Mouse (Mus musculus) adrenal gland, adult 8-10 months (tissue): ENCODE measurements around the gene Ppp1r16b. TPM values are rescaled to one million over a fixed set of nuclear protein-coding genes. Genes with fewer than 3 reads are reported as not detected.

Experiments
- DNase-seq: peaks from one replicate; pipeline ENCODE4 v3.0.0; 2022
- total RNA-seq, 4 experiments: library from RNA; stranded (reverse); gene quantifications; 2 replicates each; pipeline ENCODE4 v1.2.4; 2022

Gene Ppp1r16b
- total RNA-seq, 4 experiments from 2014 or later, result 9.9 to 13.8 (median 11.1) TPM

DNA sequence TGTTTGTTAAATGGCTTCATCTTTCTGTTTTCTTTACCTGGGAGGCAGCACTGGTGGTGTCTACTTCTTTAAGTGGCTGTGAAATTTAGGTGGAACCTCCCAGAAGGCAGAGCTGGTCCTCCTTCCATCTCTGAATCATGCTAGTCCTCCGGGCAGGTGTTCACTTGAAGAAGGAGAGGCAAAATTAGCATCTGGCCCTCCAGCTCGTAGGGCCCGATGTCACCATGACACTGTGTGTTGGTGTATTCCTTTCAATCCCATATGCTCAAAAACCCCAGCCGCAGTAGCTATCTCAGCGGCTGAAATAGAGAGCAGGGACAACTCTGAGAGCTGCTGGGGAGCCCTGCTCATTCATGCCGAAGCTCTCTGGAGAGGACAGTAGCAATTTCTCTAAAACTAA is 27.0 kb downstream of the Ppp1r16b start:
- DNase-seq, result no peak

DNA sequence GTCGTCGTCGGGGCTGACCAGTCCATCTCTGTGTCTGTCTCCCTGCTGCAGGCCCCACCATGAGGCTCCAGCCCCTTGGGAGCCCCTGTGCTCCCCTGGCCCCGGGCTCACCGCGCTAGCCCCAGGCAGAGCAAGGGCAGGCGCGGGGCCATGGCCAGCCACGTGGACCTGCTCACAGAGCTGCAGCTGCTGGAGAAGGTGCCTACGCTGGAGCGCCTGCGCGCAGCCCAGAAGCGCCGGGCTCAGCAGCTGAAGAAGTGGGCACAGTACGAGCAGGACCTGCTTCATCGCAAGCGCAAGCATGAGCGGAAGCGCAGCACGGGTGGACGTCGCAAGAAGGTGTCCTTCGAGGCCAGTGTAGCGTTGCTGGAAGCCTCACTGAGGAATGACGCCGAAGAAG is 30.6 kb downstream of the Ppp1r16b start:
- no peak for DNase-seq

DNA sequence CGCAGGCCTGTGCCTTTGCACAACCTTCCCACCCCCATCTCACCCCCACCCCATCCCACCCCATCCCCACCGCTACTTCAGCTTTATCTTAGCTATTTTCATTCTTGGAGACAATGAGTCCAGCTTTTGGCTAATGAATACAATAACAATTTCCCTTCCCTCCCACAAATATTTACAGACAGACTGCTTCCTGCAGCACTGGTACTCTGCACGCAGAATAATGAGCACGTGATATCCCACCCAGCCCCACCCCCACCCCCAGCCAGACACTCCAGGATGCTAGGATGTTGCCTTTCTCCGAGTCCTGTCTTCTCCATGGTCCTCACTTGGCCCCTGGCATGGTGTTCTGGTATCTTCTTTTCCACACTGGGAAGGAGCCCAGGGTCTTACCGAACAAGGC is 31.3 kb downstream of the Ppp1r16b start:
- no peak for DNase-seq

DNA sequence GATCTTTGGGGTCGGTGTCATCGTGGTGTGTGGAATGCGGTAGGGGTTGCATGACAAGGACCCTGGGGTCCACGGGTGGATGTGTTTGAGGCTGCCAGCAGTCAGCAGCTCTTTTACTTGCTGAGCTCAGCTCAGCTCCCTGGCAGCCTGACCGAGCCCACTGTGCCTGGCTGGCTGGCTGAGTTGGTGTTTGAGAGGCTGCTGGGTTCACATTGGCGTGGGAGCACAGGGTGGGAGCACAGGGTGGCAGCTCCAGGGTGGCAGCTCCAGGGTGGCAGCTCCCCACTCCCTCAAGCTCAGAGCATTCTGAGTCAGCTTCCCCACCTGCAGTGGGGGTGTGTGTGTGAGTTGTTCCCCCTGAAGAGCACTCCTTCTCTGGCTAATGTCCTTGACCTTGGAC is 34.7 kb downstream of the Ppp1r16b start:
- DNase-seq, result no peak

DNA sequence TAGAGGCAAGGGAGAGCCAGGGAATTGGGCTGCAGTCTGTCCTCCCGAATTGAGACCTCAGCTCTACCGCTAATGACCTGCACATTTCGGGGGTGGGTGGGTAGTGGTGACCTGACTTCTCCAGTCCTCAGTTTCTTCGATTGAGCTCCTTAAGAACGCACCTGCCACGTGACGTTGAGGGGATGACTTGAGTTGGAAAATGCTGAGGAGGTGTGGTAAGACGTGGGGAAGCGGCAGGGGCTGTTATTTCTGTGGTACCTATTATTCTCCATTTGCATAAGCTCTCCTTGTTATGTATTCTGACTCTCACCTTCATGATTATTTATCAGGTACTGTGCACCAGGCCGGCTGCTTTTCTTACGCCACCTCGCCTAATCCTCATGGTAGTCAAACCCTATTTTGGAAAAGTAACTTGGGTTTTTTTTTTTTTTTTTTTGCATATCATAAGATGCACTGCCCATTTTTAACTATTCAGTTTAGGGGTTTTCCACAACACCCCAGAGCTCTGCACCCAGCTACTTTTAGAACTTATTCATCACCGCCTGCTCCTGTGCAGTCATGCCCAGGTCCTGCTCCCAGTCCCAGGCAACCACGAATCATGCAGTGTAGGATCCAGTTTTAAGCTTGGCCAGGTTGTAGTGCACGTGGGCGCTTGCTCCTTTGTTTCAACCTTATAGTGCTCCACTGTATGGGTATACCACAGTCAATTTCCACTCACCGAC is 35.5 kb downstream of the Ppp1r16b start:
- no peak for DNase-seq

DNA sequence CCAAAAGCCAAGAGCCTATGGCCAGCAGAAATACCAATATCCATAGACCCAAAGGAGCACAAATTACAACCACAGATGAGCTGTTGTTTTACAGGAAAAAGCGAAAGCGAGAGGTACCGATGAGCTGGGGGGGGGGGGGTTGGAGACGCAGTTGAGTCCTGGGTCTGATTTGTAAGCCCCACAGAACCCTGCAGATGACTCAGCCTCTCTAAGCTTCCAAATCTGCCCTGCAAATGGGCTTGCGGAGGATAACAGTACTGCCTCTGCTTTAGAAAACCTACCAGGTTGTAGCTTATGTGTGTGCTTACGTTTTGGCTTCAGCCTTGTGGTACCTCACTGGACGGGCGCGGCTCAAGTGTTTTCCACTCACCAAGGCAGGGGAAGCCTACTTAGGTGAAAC is 36.3 kb downstream of the Ppp1r16b start:
- no peak for DNase-seq

DNA sequence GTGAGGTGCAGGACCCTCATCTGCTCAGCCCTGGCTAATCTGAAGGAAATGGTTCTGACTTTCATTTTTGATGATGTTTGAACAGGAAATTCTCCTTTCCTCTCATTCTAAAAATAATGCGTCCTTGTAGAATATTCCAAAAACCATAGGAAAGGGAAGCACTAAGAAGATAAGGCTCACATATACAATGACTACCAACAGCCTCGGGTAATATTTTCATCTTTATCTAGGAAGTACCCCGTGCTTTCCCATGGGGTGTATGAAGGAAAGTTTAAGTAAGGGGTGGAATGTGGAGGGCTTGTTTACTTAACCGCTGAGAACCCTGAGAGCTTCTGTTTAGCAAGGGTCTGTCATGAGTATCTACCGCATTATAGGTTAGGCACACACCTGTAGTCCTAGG is 37.0 kb downstream of the Ppp1r16b start:
- DNase-seq, result no peak

DNA sequence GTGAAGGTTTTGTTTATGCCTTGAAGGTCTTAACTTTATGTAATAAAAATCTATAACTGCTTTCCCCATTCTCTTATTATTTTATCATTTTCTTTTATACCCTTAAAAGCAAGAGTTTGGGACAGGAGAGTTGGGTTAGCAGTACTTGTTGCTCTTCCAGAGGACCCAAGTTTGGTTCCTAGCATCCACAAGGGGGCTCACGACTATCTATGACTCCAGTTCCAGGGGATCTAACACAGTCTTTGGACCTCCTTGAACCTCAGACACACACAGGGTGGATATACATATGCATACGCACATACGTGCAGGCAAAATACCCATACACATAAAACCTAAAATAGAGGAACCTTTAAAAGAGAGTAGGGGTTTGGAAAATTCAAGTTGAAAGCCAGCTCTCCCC is 39.5 kb downstream of the Ppp1r16b start:
- DNase-seq, result no peak

DNA sequence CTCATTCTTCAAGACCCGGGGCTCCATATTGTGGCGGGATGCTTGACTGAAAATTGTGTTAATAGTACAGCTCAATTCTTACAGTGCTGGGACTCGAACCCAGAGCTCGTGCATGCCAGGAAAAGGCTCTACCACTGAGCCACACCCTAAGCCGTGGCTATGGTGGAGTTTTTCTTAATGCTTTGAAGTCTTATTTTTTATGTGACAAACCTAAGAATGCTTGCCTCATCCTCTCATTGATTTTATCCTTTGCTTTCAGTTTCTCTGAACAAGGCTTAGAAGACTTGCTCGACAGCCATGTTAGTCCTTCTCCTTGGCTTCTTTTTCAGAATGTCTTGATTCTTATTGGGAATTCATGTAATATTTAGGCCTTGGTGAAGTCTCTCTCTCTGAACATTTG is 40.3 kb downstream of the Ppp1r16b start:
- DNase-seq, result no peak

DNA sequence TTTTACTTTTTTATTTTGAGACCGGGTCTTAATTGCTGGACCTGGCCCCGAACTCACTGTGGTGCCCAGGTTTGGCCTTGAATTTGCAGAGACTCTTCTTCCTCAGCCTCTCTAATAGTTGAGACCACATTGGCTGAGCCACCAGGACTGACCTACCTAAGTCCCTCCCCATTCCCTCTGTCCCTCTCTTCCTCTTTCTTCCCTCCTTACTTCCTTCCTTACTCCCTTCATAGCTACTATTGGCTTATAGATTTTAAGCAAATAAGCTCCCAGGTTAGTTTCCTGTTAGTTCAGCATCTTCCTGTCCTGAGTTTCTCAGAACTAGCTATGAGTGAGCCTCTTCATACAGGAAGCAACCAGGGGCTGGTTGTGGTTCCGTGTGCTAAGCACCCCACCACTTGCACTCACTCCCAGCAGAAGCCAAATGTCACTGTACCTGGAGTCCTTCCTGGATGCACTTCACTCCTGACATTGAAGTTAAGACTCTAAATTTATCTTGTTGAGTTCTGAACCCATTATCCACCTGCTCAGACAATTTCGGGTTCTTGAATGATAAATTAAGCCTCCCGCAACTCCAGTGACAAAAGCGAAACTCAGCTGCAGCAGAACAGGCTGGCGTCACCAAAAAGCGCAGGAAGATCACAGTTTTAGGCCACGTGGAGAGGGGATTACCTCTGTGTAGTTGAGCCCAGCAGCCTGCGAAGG is 41.7 kb downstream of the Ppp1r16b start:
- DNase-seq, result no peak

DNA sequence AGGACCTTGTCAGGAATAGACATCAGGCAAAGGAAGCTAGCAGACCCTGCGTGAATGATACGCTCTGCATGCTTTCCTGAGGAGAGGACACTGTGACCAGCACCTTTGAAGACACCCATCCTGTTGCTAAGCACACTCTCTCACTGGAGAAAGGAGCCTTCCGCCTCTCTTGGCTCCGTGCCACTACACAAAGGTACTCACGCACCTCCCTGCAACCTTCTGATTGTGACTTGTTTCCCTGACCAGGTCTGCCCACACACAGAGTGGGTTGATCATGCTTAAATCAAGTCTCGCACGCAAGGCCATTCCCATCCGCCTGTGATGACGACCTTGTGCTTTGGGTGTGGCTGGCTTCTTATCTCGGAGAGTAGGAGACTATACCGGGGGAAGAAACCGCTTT is 42.9 kb downstream of the Ppp1r16b start:
- no peak for DNase-seq

DNA sequence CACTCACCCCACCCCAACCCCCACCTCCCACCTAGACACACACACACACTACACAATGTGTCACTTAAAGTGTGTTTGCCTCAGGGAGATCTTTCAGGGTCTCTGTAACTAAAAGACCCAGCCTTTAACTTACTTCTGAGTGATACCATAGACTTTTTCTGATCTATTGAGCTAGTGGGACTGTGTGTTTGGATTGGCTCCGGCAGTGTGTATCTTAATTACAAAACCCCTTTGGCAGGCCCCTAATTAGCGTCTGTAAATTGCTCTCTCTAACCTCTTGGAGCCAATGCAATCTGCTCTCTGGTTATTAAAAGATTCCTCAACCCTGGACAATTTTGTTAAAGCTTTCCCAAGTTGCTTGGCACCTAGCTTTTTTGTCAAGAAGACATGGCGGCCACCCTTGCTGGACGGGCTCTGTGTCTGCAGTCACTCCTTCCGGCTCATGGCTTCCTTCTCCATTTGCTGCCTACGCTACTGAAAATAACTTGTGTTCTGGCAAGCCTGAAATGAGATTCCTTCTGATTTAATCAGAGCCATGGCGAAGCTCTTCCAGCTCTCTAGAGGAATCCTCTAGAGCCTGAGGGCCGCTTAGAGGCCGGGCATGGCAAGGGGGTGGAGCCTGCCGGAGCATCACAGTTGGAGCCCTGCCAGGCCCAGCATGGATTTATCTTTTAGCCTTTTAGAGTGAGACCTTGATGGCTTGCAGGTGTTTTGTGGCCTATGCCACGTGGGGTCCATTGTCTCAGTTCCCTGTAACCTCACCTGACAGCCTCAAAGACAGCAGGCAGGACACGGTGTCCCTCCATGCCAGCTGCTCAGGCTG is 46.9 kb downstream of the Ppp1r16b start:
- DNase-seq, result no peak

DNA sequence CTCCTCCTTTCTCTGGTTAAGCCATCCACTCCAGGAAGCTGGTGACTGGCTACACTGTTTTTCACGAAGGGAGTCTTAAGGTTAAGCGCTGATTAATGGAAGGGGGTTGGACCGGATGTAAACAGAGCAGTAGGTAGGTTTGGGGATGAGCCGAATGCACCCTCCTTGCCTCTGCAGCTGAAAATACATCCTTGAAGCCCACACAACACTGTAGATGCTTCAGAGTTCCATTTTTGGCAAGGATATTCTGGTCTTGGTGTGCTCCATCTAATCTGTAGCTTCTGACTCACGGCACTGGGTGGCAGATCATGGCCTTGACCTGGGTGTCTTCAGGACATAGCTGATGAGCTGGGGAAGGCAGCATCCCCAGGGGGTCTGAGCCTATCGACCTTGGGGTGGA is 49.6 kb downstream of the Ppp1r16b start:
- no peak for DNase-seq

DNA sequence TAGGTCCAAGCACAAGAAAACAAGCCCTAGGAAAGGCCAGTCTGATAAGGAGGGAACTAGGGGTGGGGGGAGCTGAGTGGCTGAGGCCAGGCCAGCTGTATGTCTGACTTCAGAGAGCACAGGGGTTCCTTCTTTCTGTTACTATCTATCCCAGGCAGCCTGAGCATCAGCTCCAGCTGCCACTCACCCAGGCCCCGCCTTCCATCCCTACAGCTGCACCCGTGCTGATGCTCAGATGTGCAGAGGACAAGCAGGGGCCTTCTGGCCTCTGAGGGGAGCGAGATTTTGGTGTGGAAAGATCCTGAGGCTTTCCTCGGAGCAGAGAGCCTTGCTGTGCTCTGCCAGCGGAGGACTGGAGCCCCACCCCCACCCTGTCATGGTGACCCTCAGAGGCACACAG is 50.9 kb downstream of the Ppp1r16b start:
- no peak for DNase-seq

DNA sequence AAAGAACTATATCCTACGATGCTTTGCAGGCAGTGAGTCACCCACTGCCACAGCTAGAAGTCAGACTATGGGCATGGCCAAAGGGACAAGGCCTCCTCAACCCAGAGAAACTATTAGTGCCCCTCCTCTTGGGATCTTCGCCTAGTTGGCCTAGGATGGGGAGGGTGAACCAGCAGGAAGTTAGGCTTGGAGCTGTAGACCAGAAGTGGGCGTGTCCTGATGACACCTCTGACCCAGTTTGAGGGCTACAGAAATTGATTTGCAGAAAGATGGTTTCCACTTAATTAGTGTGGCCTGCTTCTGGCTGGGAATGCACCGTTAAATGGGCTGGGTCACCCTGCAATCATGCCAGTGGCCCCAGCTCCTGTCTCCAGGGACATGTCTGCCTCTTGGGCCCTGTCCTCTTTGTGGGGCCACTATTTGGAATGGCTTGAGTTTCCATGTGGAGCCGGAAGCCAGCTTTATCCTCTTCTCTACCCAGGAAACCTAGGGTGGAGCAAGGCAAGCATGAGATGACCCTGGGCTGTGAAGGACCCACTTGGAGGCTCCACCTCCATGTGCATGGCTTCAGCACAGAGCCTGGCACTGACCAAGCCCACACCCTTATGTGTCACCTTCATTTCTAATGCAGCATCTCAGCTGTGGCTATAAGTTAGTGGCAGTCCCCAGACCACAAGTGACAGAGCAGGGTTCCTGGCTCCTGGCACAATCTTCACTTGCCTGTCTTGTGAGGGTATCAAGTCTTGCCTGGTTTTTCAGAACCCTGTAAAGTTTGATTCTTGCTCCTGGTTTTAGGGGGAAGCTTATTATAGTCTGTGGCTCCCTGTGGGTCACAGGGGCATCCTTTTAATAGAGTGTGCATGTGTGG is 52.6 kb downstream of the Ppp1r16b start:
- no peak for DNase-seq

DNA sequence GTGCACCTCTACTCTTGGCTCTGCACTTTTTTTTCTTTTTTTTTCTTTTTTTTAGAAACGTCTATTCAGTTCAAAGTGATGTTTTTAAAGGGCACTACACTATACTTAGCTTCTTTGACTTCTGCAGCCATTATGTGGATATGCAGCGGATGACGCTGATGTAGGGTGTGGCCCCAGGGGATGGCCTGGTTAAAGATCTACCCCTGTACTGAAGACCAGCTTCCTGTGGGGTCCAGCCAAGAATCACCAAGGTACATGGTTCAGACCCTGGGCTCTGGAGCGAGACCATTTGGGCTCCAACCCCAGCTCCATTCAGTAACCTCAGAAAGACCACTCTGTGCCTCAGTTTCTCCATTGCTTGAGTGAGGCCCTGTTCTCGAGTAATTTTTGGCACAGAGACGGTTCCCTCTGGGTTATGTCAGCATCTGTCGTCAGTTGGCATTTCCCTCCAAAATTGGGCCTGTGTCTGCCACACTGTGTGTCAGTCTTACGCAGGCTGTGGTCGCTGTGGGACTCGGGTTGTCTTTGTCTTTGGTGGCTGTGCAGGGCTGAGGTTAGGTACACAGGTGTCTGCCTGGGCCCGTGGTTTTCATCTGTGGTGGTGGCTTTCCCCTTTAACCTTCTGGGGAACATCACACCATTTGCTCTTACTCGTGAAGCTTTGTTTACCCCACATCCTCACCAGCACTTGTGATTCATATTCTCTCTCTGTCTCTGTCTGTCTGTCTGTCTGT is 53.8 kb downstream of the Ppp1r16b start:
- DNase-seq, result no peak

DNA sequence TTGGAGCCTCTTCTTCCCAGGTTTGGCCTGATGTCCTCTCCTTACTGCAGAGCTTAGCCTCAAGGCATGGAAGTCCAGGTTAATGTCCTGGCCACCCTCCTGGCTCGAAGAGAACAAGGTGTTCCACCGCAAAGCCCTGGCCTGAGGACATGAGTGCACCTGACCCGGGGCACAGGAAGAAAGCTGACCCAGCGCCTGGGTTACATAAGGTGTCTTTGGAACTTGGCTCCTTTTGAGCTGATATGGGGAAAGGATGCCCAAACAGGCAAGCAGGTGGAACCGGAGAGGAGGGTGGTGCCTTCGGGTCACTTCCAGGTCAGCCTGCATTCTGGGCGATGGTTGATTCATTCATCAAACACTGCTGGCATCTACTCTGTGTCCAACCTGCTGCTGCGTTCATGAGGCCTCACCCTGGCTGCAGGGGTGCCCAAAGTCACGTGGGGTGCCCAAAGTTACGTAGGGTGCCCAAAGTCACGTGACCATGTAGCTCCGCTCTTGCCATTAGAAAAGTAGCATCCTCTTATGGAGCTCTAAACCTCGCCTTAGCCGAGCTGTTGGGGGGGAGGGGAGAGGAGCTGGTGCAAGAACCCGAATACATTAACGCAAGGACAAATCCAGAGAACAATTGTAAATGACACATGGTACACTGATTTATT is 55.6 kb downstream of the Ppp1r16b start:
- no peak for DNase-seq

DNA sequence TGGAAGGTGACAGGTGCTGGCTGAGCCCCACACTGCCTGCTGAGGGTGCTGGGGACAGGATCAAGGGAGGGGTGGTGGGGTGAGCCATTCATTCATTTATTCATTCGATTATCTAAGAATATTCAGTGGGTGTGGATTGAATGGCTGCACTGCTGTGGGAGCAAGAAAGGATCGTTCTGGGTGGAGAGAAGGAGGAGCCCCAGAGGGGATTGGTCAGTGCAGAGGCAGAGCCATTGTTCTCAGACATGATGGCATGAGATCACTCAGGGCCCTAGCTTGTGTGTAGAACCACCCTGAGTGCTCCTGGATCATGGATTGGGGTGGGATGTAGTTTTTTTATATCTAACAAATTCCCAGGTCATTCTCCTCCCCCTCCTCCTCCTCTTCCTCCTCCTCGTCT is 56.3 kb downstream of the Ppp1r16b start:
- no peak for DNase-seq

DNA sequence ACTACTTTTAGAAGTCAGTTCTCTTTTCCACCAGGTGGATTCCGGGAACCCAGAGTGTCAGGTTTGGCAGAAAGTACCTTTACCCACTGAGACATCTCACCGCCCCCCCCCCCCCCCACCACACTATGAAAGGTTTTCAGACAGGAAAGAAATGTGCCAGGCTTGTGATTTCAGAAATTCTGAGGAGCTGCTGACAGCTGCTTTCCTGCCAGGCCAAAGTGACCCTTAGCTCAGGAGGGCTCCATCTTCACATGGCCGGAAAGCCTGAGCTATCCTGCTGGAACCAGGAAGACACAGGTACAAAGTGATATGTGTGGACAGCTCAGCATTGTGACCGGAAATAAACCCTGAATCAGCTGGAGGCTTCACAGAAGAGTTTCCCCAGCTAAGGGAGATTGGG is 56.9 kb downstream of the Ppp1r16b start:
- DNase-seq, result no peak

DNA sequence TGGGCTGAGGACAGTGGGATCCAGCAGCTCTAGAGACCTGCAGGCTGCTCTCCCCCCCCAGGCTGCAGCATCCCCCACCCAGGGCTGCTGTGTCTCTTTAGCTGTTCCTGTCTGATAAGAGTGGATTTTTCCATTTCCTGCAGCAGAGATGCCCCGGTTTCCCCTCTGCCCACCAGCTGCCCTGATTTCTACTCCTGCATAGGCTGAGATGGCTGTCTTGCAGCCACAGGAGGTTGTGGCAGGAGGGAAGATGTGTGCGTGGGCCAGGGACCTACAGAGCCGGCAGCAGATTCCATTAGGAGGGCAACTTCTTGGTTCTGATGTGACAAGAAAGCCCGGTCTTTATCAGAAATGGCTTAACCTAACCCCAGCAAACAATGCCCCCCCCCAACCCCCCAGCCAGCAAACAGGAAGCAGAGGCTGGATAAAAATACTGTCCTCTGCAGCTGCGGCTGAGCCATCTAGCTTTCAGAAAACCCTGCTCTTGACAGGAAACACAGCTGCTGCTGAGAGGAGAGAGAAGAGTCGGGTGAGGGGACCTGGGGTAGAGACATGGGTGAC is 57.9 kb downstream of the Ppp1r16b start:
- DNase-seq, result no peak

DNA sequence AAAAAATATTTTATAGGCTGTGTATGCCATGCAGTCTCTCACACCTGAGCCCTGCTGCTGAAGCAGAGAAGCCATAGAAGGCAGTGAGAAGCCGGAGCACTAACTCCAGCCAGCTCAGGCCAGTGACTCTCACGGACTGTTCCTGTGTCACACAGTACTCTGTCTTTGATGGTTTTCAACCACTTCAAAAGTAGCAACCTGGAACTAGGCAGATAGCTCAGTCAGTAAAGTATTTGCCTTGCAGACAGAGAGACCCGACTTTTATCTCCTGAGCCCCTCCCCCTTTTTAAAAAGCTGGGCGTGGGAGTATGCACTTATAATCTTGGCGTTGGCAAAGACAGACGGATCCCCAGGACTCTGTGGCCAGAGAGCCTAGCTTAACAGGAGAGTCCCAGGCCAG is 58.6 kb downstream of the Ppp1r16b start:
- DNase-seq, result no peak
